Mouse (Mus musculus) liver, embryonic 14.5 days (tissue): ENCODE measurements at regions not wholly inside any gene's neighbourhood (a gene's known extent, or its start where the extent isn't known, plus 50 kb on each side); places are given as distances from the start of the nearest gene placed in this dataset.

Experiments used
- CTCF ChIP-seq: IDR thresholded peaks from 2 replicates; pipeline ENCODE4 v1.5.1; 2016; ENCODE audit warnings: antibody characterized with exemption, low read depth, control low read depth
- EP300 ChIP-seq: IDR thresholded peaks from 2 replicates; pipeline ENCODE4 v1.6.1; 2016; ENCODE audit warnings: antibody characterized with exemption, low read depth

DNA sequence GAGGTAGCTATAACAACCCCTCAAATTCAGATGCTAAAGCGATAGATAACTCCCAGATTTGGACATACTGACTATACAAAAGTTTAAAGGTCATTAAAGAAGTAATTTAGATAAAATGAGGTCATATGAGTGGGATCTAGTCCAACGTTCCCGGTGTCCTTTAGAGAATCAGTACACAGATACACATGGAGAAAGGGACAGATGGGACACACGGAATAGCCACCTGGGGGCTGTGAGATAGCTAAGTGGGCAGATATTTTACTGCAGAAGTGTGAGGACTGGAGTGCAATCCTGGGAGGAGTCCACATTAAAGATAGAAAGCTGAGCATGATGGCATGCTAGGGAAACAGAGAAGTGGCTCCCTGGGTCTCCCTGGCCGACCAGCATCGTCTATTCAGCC, 164.1 kb upstream of the Castor2 start:
- TF ChIP-seq CTCF (no peak), EP300 (no peak)
